Mouse (Mus musculus) spleen, adult 18-20 months (tissue): ENCODE measurements around the gene Rgs9.
"Not testable (repeated sequence)": the region's sequence is repeated elsewhere in the genome, so short reads cannot be mapped to it uniquely, and the experiment has no call there.

Experiments
- DNase-seq, 2 experiments: peaks; one replicate each; pipeline ENCODE4 v3.0.0; 2022; ENCODE audit warnings: mixed read lengths in 2 of 2

The Rgs9 gene

GRCm38 (mm10) chr11:109297710-109298375 is at the start of gene Rgs9:
Gene Rgs9 (minus strand): TSS chr11:109298129.
- peak; percentile 73 to 85 for DNase-seq

GRCm38 (mm10) chr11:109347242-109347959 is 49.5 kb upstream of the Rgs9 start:
- DNase-seq, result peak; percentile 41 to 45

- peak in 1 of 2 experiments; percentile 48 for DNase-seq
Observed at GRCm38 (mm10) chr11:109343991-109344599, 46.2 kb upstream of the Rgs9 start.

GRCm38 (mm10) chr11:109343558-109343957 is 45.6 kb upstream of the Rgs9 start:
- DNase-seq, result no peak

GRCm38 (mm10) chr11:109342666-109343065 is 44.7 kb upstream of the Rgs9 start:
- DNase-seq, result not testable (repeated sequence)

GRCm38 (mm10) chr11:109340541-109340940 is 42.6 kb upstream of the Rgs9 start:
- no peak for DNase-seq

- no peak for DNase-seq
Observed at GRCm38 (mm10) chr11:109339155-109339938, 41.4 kb upstream of the Rgs9 start.

- no peak for DNase-seq
Observed at GRCm38 (mm10) chr11:109335890-109336289, 38.0 kb upstream of the Rgs9 start.

- no peak for DNase-seq
Observed at GRCm38 (mm10) chr11:109334773-109335172, 36.8 kb upstream of the Rgs9 start.

GRCm38 (mm10) chr11:109332722-109333121 is 34.8 kb upstream of the Rgs9 start:
- DNase-seq, result no peak

- DNase-seq, result peak; percentile 82 to 93
Observed at GRCm38 (mm10) chr11:109331424-109331824, 33.5 kb upstream of the Rgs9 start.

- no peak for DNase-seq
Observed at GRCm38 (mm10) chr11:109330706-109331393, 32.9 kb upstream of the Rgs9 start.

GRCm38 (mm10) chr11:109329331-109329730 is 31.4 kb upstream of the Rgs9 start:
- DNase-seq, result no peak

- DNase-seq, result no peak
Observed at GRCm38 (mm10) chr11:109327952-109328351, 30.0 kb upstream of the Rgs9 start.

- no peak for DNase-seq
Observed at GRCm38 (mm10) chr11:109327381-109327780, 29.5 kb upstream of the Rgs9 start.

GRCm38 (mm10) chr11:109326270-109326669 is 28.3 kb upstream of the Rgs9 start:
- no peak for DNase-seq

- DNase-seq, result no peak
Observed at GRCm38 (mm10) chr11:109320361-109320933, 22.5 kb upstream of the Rgs9 start.

GRCm38 (mm10) chr11:109319946-109320345 is 22.0 kb upstream of the Rgs9 start:
- DNase-seq, result no peak

GRCm38 (mm10) chr11:109319471-109319870 is 21.5 kb upstream of the Rgs9 start:
- no peak for DNase-seq

- DNase-seq, result peak in 1 of 2 experiments; percentile 40
Observed at GRCm38 (mm10) chr11:109316921-109317320, 19.0 kb upstream of the Rgs9 start.

- DNase-seq, result peak; percentile 52 to 65
Observed at GRCm38 (mm10) chr11:109311885-109312605, 14.1 kb upstream of the Rgs9 start.
